Mouse (Mus musculus) neural tube, embryonic 15.5 days (tissue): ENCODE results near the gene Tle3. TPM values are rescaled to one million over a fixed set of nuclear protein-coding genes. Genes with fewer than 3 reads are reported as not detected.

Source experiments
- ATAC-seq: fragments of 200-750 bp; cut with Nextera tagmentation; 2 replicates; pipeline ENCODE4 v1.8.0; 2017; ENCODE audit warnings: mild to moderate bottlenecking, moderate TSS enrichment, moderate library complexity; ENCODE audit not compliant: low FRiP score
- H3K27ac ChIP-seq: fragments of 300-500 bp; sonication (generic); replicated peaks from 2 replicates; pipeline ENCODE4 v1.5.1; 2015; ENCODE audit warnings: mild to moderate bottlenecking, inconsistent platforms
- H3K27me3 ChIP-seq: fragments of 300-500 bp; sonication (generic); replicated peaks from 2 replicates; pipeline ENCODE4 v1.6.1; 2015; ENCODE audit warnings: inconsistent platforms
- H3K36me3 ChIP-seq: fragments of 300-500 bp; sonication (generic); 2 replicates; pipeline ENCODE4 v1.6.1; 2015; ENCODE audit warnings: inconsistent platforms
- H3K4me1 ChIP-seq: fragments of 300-500 bp; sonication (generic); 2 replicates; pipeline ENCODE4 v1.6.1; 2015; ENCODE audit warnings: inconsistent platforms
- H3K4me2 ChIP-seq: fragments of 300-500 bp; sonication (generic); 2 replicates; pipeline ENCODE4 v1.6.1; 2015; ENCODE audit warnings: inconsistent platforms, mild to moderate bottlenecking, moderate library complexity
- H3K4me3 ChIP-seq: fragments of 300-500 bp; sonication (generic); replicated peaks from 2 replicates; pipeline ENCODE4 v1.5.1; 2015; ENCODE audit warnings: mild to moderate bottlenecking, inconsistent platforms
- H3K9ac ChIP-seq: fragments of 300-500 bp; sonication (generic); replicated peaks from 2 replicates; pipeline ENCODE4 v1.6.1; 2015; ENCODE audit warnings: mild to moderate bottlenecking, inconsistent platforms
- H3K9me3 ChIP-seq: fragments of 300-500 bp; sonication (generic); replicated peaks from 2 replicates; pipeline ENCODE4 v1.6.1; 2016; ENCODE audit warnings: inconsistent platforms
- WGBS: fragments of 180-500 bp; shearing (Covaris S2); methylation state at CpG from one replicate; pipeline ENCODE4 v1.1.7; 2015; ENCODE audit warnings: mixed read lengths; 5-methylcytosine and 5-hydroxymethylcytosine counted together
- polyA plus RNA-seq: library from polyadenylated mRNA; unstranded; fragments of >200 nt; fragmentation: Nextera tagmentation; extraction: Ambion mirVana; gene quantifications from 2 replicates; pipeline ENCODE4 v1.2.1, GENCODE M21; 2015

The Tle3 gene
- polyA plus RNA-seq, 1 experiment from 2014 or later, result 20.5 TPM

DNA sequence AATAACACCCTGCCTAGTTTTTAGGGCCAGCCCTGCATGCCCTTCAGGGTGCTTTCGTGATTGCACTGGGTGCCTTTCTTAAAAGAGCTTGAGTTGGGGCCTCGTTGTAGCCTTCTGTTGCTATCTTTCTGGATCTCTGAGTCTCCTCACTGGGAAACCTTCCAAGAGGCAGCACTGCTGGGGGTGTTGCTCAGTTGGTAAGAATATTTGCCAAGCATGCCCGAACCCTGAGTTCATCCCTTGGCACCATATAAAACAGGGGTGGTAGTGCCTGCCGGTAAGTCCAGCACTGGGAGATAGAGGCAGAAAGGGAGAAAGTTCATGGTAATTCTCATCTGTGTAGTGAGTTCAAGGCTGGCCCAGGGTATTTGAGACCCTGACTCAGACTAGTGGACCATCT is 30.1 kb downstream of the Tle3 start:
- Histone ChIP-seq H3K9me3 (no peaks in the 10 kb centered on the region), H3K27ac (peak overlapping the region; percentile 56; the same call in 1 of the 2 replicates), H3K36me3 (peaks cover 23% of the 10 kb centered on the region), H3K4me3 (no peak overlapping the region), H3K27me3 (no peaks in the 10 kb centered on the region), H3K4me2 (no peak overlapping the region), H3K4me1 (peaks cover 74% of the 10 kb centered on the region), H3K9ac (no peak overlapping the region)
- 63% methylated on average over 4 of the region's 4 CpGs for WGBS
- no peak for ATAC-seq

- no peaks in the 10 kb centered on the region for H3K27me3 ChIP-seq
- no peak for ATAC-seq
- H3K36me3 ChIP-seq, result peaks cover 24% of the 10 kb centered on the region
- peaks cover 69% of the 10 kb centered on the region for H3K4me1 ChIP-seq
- 38% methylated on average over 5 of the region's 5 CpGs for WGBS
- H3K9me3 ChIP-seq, result no peaks in the 10 kb centered on the region
- H3K4me2 ChIP-seq, result no peak overlapping the region
- H3K27ac ChIP-seq, result peak overlapping the region; percentile 56; the same call in 1 of the 2 replicates
- no peak overlapping the region for H3K9ac ChIP-seq
- H3K4me3 ChIP-seq, result no peak overlapping the region
These were observed 30.6 kb downstream of the Tle3 start for GRCm38 (mm10) chr9:61402716-61403115.

DNA sequence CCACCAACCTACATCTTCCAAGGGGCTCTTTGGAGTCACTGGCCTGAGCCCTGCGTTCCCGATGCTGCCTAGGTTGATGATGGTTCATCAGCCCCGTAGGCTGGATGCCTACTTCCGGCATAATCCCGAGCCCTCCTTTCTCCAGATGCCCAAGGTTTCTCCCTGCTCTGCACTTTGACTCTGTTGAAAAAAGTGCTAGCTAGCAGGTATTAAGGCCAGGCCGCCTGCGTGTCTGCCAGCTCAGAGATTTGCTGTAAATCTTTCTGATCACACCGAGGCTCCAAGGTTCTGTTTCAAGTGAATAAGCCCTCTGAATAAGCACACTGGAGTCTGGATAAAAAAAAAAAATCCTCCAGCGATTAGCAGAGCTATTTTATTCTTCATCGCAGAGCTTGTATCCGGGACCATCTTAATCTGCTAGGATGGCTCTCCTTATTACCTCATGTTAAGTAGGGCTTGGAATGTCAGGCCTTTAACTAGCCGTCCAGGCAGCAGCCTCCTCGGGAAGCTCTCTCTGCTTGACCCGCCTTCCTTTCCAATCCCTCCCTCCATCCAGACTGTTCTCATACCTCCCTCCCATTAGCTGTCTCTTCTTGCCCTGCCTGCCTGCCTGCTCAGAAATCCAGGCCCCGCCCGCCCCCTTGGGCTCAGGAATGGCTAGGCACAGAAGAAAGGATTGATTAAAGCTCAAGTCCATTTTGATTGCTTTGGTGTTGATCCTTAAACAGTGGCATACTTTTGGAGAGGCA is 31.9 kb downstream of the Tle3 start:
- WGBS, result 54% methylated on average over 16 of the region's 16 CpGs
- Histone ChIP-seq H3K9me3 (no peaks in the 10 kb centered on the region), H3K27me3 (no peaks in the 10 kb centered on the region), H3K36me3 (peaks cover 26% of the 10 kb centered on the region), H3K9ac (peak overlapping the region; percentile 26; the same call in 1 of the 2 replicates), H3K4me2 (no peak overlapping the region), H3K27ac (peak overlapping the region; percentile 85), H3K4me3 (no peak overlapping the region), H3K4me1 (peaks cover 72% of the 10 kb centered on the region)
- ATAC-seq, result no peak

DNA sequence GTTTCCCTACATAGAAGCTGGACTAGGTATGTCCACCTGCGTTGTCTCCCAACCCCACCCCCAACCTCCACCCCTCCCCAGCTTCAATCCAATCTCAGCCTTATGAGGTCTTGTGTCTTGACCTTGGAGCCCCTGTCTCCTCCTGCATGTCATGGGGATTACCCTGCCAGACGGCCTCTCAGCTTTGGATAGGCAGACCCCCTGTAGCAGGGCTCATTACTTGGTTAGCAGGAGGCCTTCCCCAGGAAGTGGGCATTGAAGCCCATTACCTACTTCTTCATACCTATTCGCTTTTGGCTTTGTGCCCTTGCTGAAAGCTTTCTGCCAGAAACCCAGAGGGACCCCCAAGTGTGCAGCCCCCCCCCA is 32.4 kb downstream of the Tle3 start:
- 46% methylated on average over 3 of the region's 3 CpGs for WGBS
- H3K4me3 ChIP-seq, result no peak overlapping the region
- H3K9me3 ChIP-seq, result no peaks in the 10 kb centered on the region
- H3K27ac ChIP-seq, result peak overlapping the region; percentile 85
- H3K36me3 ChIP-seq, result peaks cover 27% of the 10 kb centered on the region
- H3K9ac ChIP-seq, result no peak overlapping the region
- H3K27me3 ChIP-seq, result no peaks in the 10 kb centered on the region
- H3K4me2 ChIP-seq, result peak overlapping the region; percentile 51
- peak; percentile 1; the same call in 1 of the 2 replicates for ATAC-seq
- H3K4me1 ChIP-seq, result peaks cover 72% of the 10 kb centered on the region

DNA sequence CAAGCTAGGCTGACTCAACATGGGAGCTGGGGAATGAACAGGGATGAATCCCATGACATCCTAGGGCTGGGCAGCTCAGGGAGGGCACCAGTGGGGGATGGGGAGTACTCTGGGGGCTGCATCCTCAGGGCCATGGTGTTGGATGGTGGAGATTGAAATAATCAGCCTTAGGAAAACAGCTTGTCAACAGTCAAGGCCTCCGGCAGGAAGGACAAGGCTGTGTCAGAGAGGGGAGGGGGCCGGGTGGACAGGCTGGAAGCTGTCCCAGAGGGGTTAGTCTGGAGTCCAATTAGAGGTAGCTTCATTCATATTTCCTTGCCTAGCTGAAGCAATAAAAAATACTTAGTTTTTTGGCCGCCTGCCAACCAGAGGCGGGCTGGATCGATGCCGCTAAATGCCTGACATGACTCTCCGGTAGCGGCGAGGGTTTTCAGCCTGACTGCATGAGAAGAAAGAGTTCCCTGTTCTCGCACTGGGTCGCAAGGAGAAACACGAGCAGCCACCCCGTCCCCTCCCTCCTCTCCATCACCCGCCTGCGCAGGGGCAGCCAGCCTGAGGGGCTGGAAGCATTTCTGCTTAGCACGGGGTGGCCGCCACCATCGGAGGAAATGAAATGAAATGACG is 32.9 kb downstream of the Tle3 start:
- peak overlapping the region; percentile 51 for H3K4me2 ChIP-seq
- peaks cover 32% of the 10 kb centered on the region for H3K36me3 ChIP-seq
- no peaks in the 10 kb centered on the region for H3K27me3 ChIP-seq
- peak overlapping the region; percentile 85 for H3K27ac ChIP-seq
- H3K4me1 ChIP-seq, result peaks cover 72% of the 10 kb centered on the region
- 0 out of 2 replicates have a peak overlapping the region, but pooled peaks have one; percentile 28 for H3K9ac ChIP-seq
- 6% methylated on average over 19 of the region's 19 CpGs for WGBS
- H3K4me3 ChIP-seq, result peak overlapping the region; percentile 10
- no peaks in the 10 kb centered on the region for H3K9me3 ChIP-seq
- peak; percentile 82 for ATAC-seq

DNA sequence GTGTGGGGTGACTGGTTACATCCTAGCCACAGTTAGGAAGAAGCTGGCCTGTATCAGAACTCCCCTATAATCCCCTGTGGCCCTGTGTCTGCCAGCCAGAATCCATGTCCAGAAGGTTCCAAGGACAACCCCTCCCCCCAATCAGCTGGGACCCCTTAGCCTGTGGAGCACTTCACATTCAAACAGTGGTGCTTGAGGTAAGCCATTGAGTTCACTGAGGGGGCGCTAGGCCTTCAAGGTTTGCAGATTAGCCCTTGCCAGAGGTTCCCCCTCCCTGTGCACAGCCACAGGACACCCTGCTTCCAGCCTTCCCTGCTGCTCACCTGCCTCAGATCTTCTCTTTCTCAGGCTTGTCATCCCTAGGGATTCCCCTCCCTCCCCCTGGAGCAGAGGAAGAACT is 34.2 kb downstream of the Tle3 start:
- Histone ChIP-seq H3K27me3 (no peaks in the 10 kb centered on the region), H3K36me3 (peaks cover 44% of the 10 kb centered on the region), H3K4me2 (no peak overlapping the region), H3K27ac (peak overlapping the region; percentile 85), H3K9me3 (no peaks in the 10 kb centered on the region), H3K4me3 (no peak overlapping the region), H3K9ac (no peak overlapping the region), H3K4me1 (peaks cover 64% of the 10 kb centered on the region)
- WGBS, result 87% methylated on average over 1 of the region's 1 CpGs
- no peak for ATAC-seq

GRCm38 (mm10) chr9:61409046-61409445 is 36.9 kb downstream of the Tle3 start:
- no peak overlapping the region for H3K4me3 ChIP-seq
- 88% methylated on average over 8 of the region's 8 CpGs for WGBS
- no peak for ATAC-seq
- H3K4me1 ChIP-seq, result peaks cover 38% of the 10 kb centered on the region
- no peaks in the 10 kb centered on the region for H3K27me3 ChIP-seq
- no peak overlapping the region for H3K9ac ChIP-seq
- no peak overlapping the region for H3K27ac ChIP-seq
- H3K4me2 ChIP-seq, result no peak overlapping the region
- peaks cover 69% of the 10 kb centered on the region for H3K36me3 ChIP-seq
- no peaks in the 10 kb centered on the region for H3K9me3 ChIP-seq

GRCm38 (mm10) chr9:61413665-61414456 is 41.7 kb downstream of the Tle3 start:
- Histone ChIP-seq H3K4me2 (no peak overlapping the region), H3K9ac (no peak overlapping the region), H3K27ac (no peak overlapping the region), H3K4me1 (0 out of 2 replicates have a peak, but pooled peaks cover under 1% of the 10 kb centered on the region), H3K9me3 (no peaks in the 10 kb centered on the region), H3K27me3 (no peaks in the 10 kb centered on the region), H3K4me3 (no peak overlapping the region), H3K36me3 (peaks cover 86% of the 10 kb centered on the region)
- no peak for ATAC-seq
- WGBS, result 84% methylated on average over 14 of the region's 14 CpGs

DNA sequence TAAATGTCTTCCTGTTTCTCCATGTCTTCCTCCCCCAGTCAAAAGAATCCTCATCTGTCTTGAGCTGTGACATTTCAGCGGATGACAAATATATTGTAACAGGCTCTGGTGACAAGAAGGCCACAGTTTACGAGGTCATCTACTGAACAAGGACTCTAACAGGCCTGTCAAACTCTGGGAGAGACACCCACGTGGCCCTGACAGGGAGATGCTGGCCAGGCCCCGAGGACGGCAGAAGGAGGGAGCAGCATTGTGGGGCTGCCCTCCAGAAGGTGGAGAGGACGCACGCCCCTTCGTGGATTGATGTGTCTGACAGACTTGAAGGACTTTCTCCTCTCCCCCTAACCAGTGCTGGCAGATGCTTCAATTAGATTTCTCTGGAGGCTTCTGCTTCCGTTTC is 44.4 kb downstream of the Tle3 start:
- Histone ChIP-seq H3K4me3 (no peak overlapping the region), H3K27me3 (no peaks in the 10 kb centered on the region), H3K4me2 (no peak overlapping the region), H3K27ac (no peak overlapping the region), H3K9me3 (no peaks in the 10 kb centered on the region), H3K4me1 (no peaks in the 10 kb centered on the region), H3K36me3 (peaks cover 66% of the 10 kb centered on the region), H3K9ac (no peak overlapping the region)
- WGBS, result 66% methylated on average over 9 of the region's 9 CpGs
- ATAC-seq, result no peak

- Histone ChIP-seq H3K9ac (no peak overlapping the region), H3K4me3 (no peak overlapping the region), H3K4me2 (no peak overlapping the region), H3K36me3 (peaks cover 16% of the 10 kb centered on the region), H3K9me3 (no peaks in the 10 kb centered on the region), H3K4me1 (no peaks in the 10 kb centered on the region), H3K27ac (no peak overlapping the region), H3K27me3 (0 out of 2 replicates have a peak, but pooled peaks cover 2% of the 10 kb centered on the region)
- ATAC-seq, result no peak
- WGBS, result 90% methylated on average over 3 of the region's 3 CpGs
These were observed 49.5 kb downstream of the Tle3 start for GRCm38 (mm10) chr9:61421626-61422025.

DNA sequence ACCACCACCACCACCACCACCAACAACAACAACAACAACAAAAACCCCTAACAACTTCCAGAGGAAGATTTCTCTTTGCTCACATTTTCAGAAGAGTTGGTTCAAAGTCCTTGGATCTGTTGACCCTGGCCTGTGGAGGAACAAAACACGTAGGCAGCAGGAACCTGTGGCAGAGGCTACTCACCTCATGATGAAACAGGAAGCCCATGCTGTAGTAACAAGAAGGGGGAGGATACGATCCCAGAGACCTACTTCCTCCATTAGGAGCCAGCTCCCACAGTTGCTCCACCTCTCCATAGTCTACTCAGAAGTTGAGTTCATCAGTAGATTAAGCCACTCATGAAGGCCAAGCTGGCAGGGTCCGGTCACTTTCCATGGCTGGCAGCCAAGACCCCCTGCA is 52.1 kb downstream of the Tle3 start:
- Histone ChIP-seq H3K4me3 (no peak overlapping the region), H3K9ac (no peak overlapping the region), H3K9me3 (no peaks in the 10 kb centered on the region), H3K4me2 (no peak overlapping the region), H3K36me3 (0 out of 2 replicates have a peak, but pooled peaks cover 2% of the 10 kb centered on the region), H3K4me1 (no peaks in the 10 kb centered on the region), H3K27ac (no peak overlapping the region), H3K27me3 (peaks cover 12% of the 10 kb centered on the region)
- 88% methylated on average over 3 of the region's 3 CpGs for WGBS
- no peak for ATAC-seq
